Mouse (Mus musculus) lung, adult 2 months (tissue): ENCODE measurements around the gene Anxa4. TPM values are rescaled to one million over a fixed set of nuclear protein-coding genes. Genes with fewer than 3 reads are reported as not detected.
A peak's percentile ranks its signal among the peaks of the same experiment; 100 is the strongest.

Experiments used
- DNase-seq: peaks from one replicate; pipeline ENCODE4 v3.0.0; 2022
- H3K4me1 ChIP-seq: fragments of 200-500 bp; 2 replicates; pipeline ENCODE4 v1.6.1; 2011; ENCODE audit warnings: low read length; ENCODE audit not compliant: control insufficient read depth, insufficient read depth
- H3K4me3 ChIP-seq: fragments of 200-500 bp; replicated peaks from 2 replicates; pipeline ENCODE3; 2011; ENCODE audit warnings: low read depth, mild to moderate bottlenecking, control low read depth, low read length; ENCODE audit errors: extremely low read depth
- CTCF ChIP-seq: fragments of 200-500 bp; IDR thresholded peaks from 2 replicates; pipeline ENCODE4 v1.5.1; 2011; ENCODE audit warnings: mild to moderate bottlenecking, low read length, control low read depth; ENCODE audit not compliant: insufficient read depth
- POLR2A ChIP-seq: fragments of 200-500 bp; IDR thresholded peaks from 2 replicates; pipeline ENCODE4 v1.6.1; 2011; ENCODE audit warnings: low read depth, mild to moderate bottlenecking, control low read depth, low read length, borderline replicate concordance; ENCODE audit errors: extremely low read depth
- WGBS: fragments of 180-500 bp; shearing (Covaris S2); methylation state at CpG from one replicate; pipeline ENCODE4 v1.1.7; 2018; 5-methylcytosine and 5-hydroxymethylcytosine counted together
- polyA plus RNA-seq: library from polyadenylated mRNA; depleted of rRNA; stranded (reverse); fragments of >200 nt; gene quantifications from 2 replicates; pipeline ENCODE4 v1.2.3, GENCODE M21; 2012

Anxa4 gene
- polyA plus RNA-seq, 1 experiment = 110 TPM

DNA sequence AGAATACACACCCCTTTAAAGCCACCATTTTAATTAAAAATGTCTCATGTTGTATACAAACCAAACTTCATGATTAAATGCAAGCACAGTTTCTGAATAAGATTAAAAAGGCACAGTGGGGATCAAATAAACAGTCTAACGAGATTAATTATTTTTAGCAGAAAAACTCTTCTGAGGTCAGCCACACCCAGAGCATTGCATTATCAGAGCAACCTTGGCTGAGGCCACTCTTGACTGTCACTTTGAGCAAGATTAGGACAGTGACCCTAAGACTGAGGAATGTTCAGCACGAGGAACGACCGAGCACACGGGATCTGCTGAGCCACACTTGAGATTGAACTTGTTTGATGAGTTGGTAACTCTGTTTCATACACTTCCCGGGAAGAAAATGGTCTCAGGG, 56.6 kb downstream of the Anxa4 start:
- TF ChIP-seq POLR2A = no peak
- TF ChIP-seq CTCF = no peak
- no peak for DNase-seq
- Histone ChIP-seq H3K4me3 (no peak overlapping the region), H3K4me1 (no peaks in the 10 kb centered on the region; the same call in 1 of the 2 replicates)
- 52% methylated on average over 6 of the region's 6 CpGs for WGBS

GRCm38 (mm10) chr6:86736313-86736712, 57.1 kb downstream of the Anxa4 start:
- H3K4me3 ChIP-seq = no peak overlapping the region
- H3K4me1 ChIP-seq = no peaks in the 10 kb centered on the region; the same call in 1 of the 2 replicates
- TF ChIP-seq CTCF = no peak
- no peak for TF ChIP-seq POLR2A
- 80% methylated on average over 4 of the region's 4 CpGs for WGBS
- DNase-seq = no peak

DNA sequence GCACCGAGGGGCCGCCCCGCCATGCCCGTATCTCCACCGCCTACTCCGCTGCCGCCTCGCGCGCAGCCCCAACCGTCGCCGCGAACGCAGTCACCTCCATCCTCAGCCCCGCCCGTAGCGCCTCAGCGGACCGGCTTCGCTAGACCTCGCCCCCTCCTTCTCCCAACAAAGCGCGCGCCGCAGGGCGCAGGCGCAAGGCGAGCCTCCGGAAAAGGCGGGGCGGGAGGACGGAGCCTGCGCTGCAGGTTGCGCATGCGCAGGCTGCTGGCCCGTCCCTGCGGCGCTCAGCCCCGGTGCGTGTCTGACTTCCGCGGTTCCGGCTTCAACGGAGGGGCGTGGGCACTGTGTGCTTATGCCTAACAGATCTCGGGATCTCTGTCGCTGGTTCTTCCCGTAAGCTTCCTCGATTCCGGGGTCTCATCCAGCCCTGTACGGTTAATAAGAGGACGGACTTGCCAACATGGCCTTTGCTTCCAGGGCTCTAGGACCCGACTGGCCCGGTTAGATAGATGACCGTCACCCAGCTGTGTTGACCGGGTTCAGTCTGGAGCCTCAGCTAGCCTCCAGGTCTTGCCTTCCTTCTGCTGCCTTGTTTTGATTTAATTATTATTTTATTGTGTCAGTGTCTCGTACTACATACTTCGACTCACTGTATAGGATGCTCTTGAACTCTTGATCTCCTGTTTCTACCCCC, 60.1 kb downstream of the Anxa4 start, which contains the start of gene Gmcl1:
Gmcl1 (minus strand) TSS at position 201 of the 694 bp plus-strand sequence.
- DNase-seq = peak; percentile 88
- WGBS = 1% methylated on average over 56 of the region's 59 CpGs

DNA sequence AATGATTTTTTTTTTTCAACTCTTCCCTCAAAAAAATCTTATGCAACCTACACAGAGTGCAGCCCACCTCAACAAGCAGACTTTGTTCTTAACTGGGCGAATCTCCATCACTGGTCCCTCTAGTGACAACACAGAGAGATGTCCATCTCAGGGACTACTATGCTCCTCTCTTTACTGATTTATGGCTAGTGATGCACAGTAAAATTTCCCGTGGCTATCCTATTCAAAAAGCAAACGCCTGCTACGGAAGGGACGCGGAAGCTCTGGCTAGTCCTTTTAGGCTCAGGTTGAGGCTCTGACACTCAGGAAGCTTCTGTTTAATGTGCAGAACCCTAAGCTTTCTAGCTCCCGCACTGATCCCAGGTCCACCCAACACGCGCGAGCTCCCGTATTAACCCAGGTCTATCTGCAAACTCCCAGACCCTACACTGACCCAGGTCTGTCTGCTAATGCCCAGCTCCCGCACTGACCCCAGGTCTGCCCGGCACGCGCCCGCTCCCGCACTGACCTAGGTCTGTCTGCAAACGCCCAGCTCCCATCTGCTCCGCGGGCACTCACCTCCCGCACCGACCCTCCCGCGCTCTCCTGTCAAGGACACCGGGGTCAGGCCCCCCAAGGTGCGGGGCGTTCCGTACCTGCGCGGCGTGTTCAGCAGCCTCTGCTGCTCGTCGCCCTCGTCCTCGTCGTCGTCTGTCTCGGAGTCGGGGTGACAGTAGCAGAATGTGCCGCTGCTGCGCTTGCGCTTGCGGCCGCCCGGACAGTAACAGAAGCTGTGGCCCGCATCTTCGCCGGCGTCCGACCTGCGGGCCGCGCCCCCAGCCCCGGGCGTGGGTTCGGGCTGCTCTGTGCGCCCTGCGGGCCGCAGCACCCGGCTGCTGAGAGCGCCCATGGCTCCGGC, 60.9 kb downstream of the Anxa4 start:
- TF ChIP-seq POLR2A (no peak), CTCF (no peak)
- no peak for DNase-seq
- WGBS = under 1% methylated on average over 62 of the region's 62 CpGs
- no peaks in the 10 kb centered on the region; the same call in 1 of the 2 replicates for H3K4me1 ChIP-seq
- peak overlapping the region; percentile 79 for H3K4me3 ChIP-seq

More for the DNA sequence above, 60.1 kb downstream of the Anxa4 start, which contains the start of gene Gmcl1:
- Histone ChIP-seq H3K4me3 (peak within 1 kb of the TSS; percentile 85), H3K4me1 (no peaks in the 10 kb centered on the region; the same call in 1 of the 2 replicates)
- TF ChIP-seq CTCF (no peak), POLR2A (peak; percentile 90)

DNA sequence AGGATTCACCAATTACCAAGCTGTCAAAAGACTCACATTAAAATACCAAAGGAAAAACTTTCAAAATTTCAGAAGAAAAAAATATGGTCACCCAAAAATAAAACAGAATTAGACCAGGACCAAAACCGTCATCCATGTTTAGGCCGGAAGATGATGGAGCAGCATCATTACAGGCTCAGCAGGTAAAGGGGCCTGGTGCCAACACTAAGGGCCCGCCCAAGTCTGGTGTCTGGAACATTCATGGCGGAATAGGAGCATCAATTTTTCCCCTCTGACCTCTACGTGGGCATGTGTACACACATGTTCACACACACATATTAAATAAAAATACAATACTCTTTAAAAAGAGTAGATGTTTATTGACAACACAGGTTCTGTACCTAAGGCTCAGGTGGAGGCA, 64.7 kb downstream of the Anxa4 start:
- Histone ChIP-seq H3K4me1 (no peaks in the 10 kb centered on the region; the same call in 1 of the 2 replicates), H3K4me3 (no peak overlapping the region)
- DNase-seq = no peak
- WGBS = 91% methylated on average over 5 of the region's 5 CpGs
- TF ChIP-seq POLR2A (no peak), CTCF (no peak)

GRCm38 (mm10) chr6:86721977-86722376, 71.4 kb downstream of the Anxa4 start:
- TF ChIP-seq POLR2A (no peak), CTCF (no peak)
- no peak for DNase-seq
- 75% methylated on average over 3 of the region's 3 CpGs for WGBS
- H3K4me1 ChIP-seq = no peaks in the 10 kb centered on the region
- H3K4me3 ChIP-seq = no peak overlapping the region

- 85% methylated on average over 4 of the region's 4 CpGs for WGBS
- no peak overlapping the region for H3K4me3 ChIP-seq
- TF ChIP-seq POLR2A (no peak), CTCF (no peak)
- no peak for DNase-seq
- H3K4me1 ChIP-seq = no peaks in the 10 kb centered on the region
Observed at GRCm38 (mm10) chr6:86708072-86708774, 85.2 kb downstream of the Anxa4 start.

DNA sequence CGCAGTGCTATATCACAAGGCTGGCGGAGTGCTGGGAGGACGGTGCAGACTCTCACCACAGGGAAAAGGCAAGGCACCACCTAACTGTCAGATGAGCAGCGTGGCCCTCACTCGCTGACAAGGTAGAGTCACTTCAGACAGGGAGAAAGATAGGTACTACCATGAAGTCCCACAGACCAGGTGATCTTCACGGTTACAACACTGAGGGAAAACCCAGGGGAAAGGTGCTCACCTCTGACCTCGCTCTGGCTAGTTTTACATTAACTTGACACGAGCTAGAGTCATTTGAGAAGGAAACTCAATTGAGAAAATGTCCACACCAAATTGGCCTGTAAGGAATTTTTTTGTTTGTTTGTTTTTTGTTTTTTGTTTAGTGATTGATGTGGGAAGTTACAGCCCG, 90.8 kb downstream of the Anxa4 start:
- no peak overlapping the region for H3K4me3 ChIP-seq
- no peak for DNase-seq
- H3K4me1 ChIP-seq = no peaks in the 10 kb centered on the region
- TF ChIP-seq POLR2A (no peak), CTCF (no peak)
- WGBS = 88% methylated on average over 9 of the region's 9 CpGs

DNA sequence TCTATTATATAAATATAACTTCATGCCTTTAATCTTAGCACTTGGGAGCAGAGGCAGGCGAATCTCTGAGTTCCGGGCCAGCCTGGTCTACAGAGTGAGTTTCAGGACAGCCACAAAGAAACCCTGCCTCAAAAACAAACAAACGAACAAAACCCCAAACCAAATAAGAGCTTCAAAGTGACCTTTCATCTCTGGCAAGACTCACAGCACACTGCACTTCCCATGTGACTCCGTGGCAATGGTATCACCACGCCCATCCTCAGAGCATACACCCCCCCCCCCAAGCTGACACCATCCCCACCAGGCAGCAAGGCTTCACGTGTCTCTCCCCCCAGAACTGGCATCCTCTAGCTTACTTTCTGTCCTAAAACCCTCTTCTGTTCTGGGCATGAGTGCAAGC, 95.5 kb downstream of the Anxa4 start:
- 78% methylated on average over 6 of the region's 6 CpGs for WGBS

More for the DNA sequence above, 95.5 kb downstream of the Anxa4 start:
- H3K4me1 ChIP-seq = no peaks in the 10 kb centered on the region
- H3K4me3 ChIP-seq = no peak overlapping the region
- no peak for DNase-seq
- TF ChIP-seq POLR2A = no peak
- no peak for TF ChIP-seq CTCF
